Mouse (Mus musculus) ES-E14 (cell line): ENCODE results near the gene C77080. TPM values are rescaled to one million over a fixed set of nuclear protein-coding genes. Genes with fewer than 3 reads are reported as not detected.

ENCODE experiments used
- DNase-seq: peaks from one replicate; pipeline ENCODE4 v3.0.0-alpha.2; 2013; ENCODE audit warnings: low read depth, low spot score
- H3K27ac ChIP-seq: 2 replicates; pipeline ENCODE4 v1.5.1; 2012; ENCODE audit warnings: low read depth, mild to moderate bottlenecking, low read length, moderate library complexity, mixed read lengths; ENCODE audit not compliant: poor library complexity, insufficient read depth, severe bottlenecking
- H3K36me3 ChIP-seq: 2 replicates; pipeline ENCODE4 v1.6.1; 2012; ENCODE audit warnings: mild to moderate bottlenecking, low read length, moderate library complexity, mixed read lengths; ENCODE audit not compliant: control insufficient read depth, poor library complexity, insufficient read depth, severe bottlenecking
- H3K4me1 ChIP-seq, 2 experiments: fragments of 150-350 bp in 1 of 2; sonication (generic) in 1 of 2; 2 replicates each; pipeline ENCODE4 v1.6.1; 2012; ENCODE audit warnings: low read length in 2 of 2, mild to moderate bottlenecking in 1 of 2, mixed read lengths in 1 of 2; ENCODE audit not compliant: control insufficient read depth in 2 of 2, insufficient read depth in 2 of 2, poor library complexity in 1 of 2
- H3K4me3 ChIP-seq, 2 experiments: fragments of 150-350 bp in 1 of 2; sonication (generic) in 1 of 2; 2 replicates each; pipeline ENCODE4 v1.5.1; 2012; ENCODE audit warnings: low read length in 2 of 2, low read depth in 1 of 2, mild to moderate bottlenecking in 1 of 2, mixed read lengths in 1 of 2; ENCODE audit not compliant: insufficient read depth in 1 of 2, poor library complexity in 1 of 2, severe bottlenecking in 1 of 2
- H3K9ac ChIP-seq: 2 replicates; pipeline ENCODE4 v1.6.1; 2012; ENCODE audit warnings: low read depth, mild to moderate bottlenecking, low read length, mixed read lengths; ENCODE audit not compliant: poor library complexity, insufficient read depth, severe bottlenecking
- H3K9me3 ChIP-seq: fragments of 150-350 bp; sonication (generic); 2 replicates; pipeline ENCODE4 v1.6.1; 2012; ENCODE audit warnings: low read depth, mild to moderate bottlenecking, low read length; ENCODE audit not compliant: control insufficient read depth, insufficient read depth
- CHD2 ChIP-seq: IDR thresholded peaks from 2 replicates; pipeline ENCODE4 v1.6.1; 2014; ENCODE audit warnings: mild to moderate bottlenecking, low read depth, low read length, inconsistent platforms
- HCFC1 ChIP-seq: IDR thresholded peaks from 2 replicates; pipeline ENCODE4 v1.6.1; 2012; ENCODE audit warnings: low read length, inconsistent platforms, borderline replicate concordance; ENCODE audit not compliant: insufficient read depth
- MAFK ChIP-seq: IDR thresholded peaks from 2 replicates; pipeline ENCODE4 v1.6.1; 2014; ENCODE audit warnings: mild to moderate bottlenecking, low read depth, low read length, inconsistent platforms; ENCODE audit not compliant: insufficient read depth
- ZC3H11A ChIP-seq: IDR thresholded peaks from 2 replicates; pipeline ENCODE4 v1.6.1; 2012; ENCODE audit warnings: low read depth, mild to moderate bottlenecking, inconsistent platforms, low read length, borderline replicate concordance
- ZNF384 ChIP-seq: IDR thresholded peaks from 2 replicates; pipeline ENCODE4 v1.6.1; 2012; ENCODE audit warnings: low read depth, low read length, inconsistent platforms
- in situ Hi-C, 2 experiments: fragments of 600-800 bp; cut with MboI; formaldehyde crosslinking; loops; one replicate each; pipeline ENCODE4 v1.15.1; 2025; ENCODE audit warnings: low sequenced_read_pairs in 2 of 2, inconsistent platforms in 1 of 2; ENCODE audit not compliant: unreplicated experiment in 2 of 2
- total RNA-seq: library from RNA; depleted of rRNA; stranded (reverse); fragments of 300-350 nt; gene quantifications from 2 replicates; pipeline ENCODE4 v1.2.3, GENCODE M21; 2012

The C77080 gene
- total RNA-seq, 1 experiment, result 14.4 TPM

DNA sequence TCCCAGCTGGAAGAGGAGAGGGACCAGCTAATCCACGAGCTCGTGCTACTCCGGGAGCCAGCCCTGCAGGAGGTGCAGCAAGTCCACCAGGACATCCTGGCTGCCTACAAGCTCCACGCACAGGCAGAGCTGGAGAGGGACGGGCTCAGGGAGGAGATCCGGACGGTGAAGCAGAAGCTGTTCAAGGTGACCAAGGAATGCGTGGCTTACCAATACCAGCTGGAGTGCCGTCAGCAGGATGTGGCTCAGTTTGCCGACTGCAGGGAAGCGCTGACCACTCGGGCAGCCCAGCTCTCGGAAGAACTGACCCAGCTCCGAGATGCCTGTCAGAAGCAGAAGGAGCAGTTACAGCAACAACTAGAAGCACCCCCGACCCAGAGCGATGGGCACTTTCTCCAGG is 32.5 kb upstream of the C77080 start:
- H3K4me1 ChIP-seq, result peaks cover 2 to 14% of the 10 kb centered on the region in 2 experiments; a peak in 3 of 4 replicates
- H3K9ac ChIP-seq, result 0 out of 2 replicates have a peak overlapping the region, but pooled peaks have one; percentile 13
- H3K27ac ChIP-seq, result no peak overlapping the region
- no peaks in the 10 kb centered on the region for H3K9me3 ChIP-seq
- DNase-seq, result no peak
- in situ Hi-C loops, result no loop called here
- peak overlapping the region; percentile 32 to 54 for H3K4me3 ChIP-seq
- TF ChIP-seq HCFC1 (no peak), ZC3H11A (no peak), MAFK (no peak), CHD2 (no peak), ZNF384 (no peak)
- no peaks in the 10 kb centered on the region; the same call in 1 of the 2 replicates for H3K36me3 ChIP-seq

DNA sequence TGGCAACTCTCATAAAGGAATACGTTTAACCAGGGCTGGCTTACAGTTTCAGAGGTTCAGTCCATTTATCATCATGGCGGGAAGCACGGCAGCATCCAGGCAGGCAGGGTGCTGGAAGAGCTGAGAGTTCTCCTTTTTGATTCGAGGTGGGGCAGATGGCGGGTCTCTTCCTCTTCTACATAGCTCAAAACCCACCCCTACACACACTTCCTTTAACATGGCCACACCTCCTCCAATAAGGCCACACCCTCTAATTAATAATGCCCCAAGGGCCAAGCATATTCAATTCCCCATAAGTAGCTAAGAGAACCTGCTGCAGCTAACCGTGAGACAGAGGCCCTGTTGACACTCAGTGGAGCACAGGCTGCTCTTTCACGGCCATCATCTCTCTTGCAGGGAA is 31.6 kb upstream of the C77080 start:
- TF ChIP-seq MAFK (no peak), ZNF384 (no peak), ZC3H11A (no peak), CHD2 (no peak), HCFC1 (no peak)
- Histone ChIP-seq H3K27ac (no peak overlapping the region), H3K36me3 (no peaks in the 10 kb centered on the region), H3K9me3 (no peaks in the 10 kb centered on the region), H3K9ac (no peak overlapping the region; the same call in 1 of the 2 replicates), H3K4me3 (peak overlapping the region; percentile 32 to 54; a peak in 3 of 4 replicates), H3K4me1 (peaks cover 2 to 7% of the 10 kb centered on the region in 2 experiments; a peak in 3 of 4 replicates)
- in situ Hi-C loops, result no loop called here
- no peak for DNase-seq

DNA sequence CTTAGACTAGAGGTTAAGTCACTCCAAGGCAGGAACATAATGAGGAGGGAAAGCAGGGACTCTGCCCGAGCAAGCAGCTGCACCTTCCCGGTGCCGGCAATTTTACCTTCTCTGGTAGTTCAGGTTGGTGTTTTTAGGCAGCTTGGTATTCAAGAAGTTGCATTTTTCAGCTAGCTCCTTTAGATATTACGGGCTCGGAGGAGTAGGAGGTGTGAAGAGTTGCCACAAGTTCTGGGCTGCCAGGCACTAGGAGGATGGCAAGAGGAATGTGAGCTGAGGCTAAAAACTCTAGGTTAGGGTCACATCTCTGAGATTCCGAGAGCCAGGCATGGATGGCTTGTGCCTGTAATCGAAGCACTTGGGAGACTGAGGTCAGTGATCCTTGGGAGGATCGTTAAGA is 28.5 kb upstream of the C77080 start:
- TF ChIP-seq MAFK, result no peak
- TF ChIP-seq ZNF384, result no peak
- TF ChIP-seq CHD2, result no peak
- no peak for TF ChIP-seq ZC3H11A
- no peak for TF ChIP-seq HCFC1
- no peaks in the 10 kb centered on the region for H3K36me3 ChIP-seq
- in situ Hi-C loops, result no loop called here
- H3K4me1 ChIP-seq, result peaks cover 0 to 13% of the 10 kb centered on the region in 2 experiments; a peak in 2 of 4 replicates
- no peak overlapping the region for H3K9ac ChIP-seq
- H3K27ac ChIP-seq, result no peak overlapping the region
- DNase-seq, result no peak
- H3K4me3 ChIP-seq, result no peak overlapping the region
- no peaks in the 10 kb centered on the region for H3K9me3 ChIP-seq

DNA sequence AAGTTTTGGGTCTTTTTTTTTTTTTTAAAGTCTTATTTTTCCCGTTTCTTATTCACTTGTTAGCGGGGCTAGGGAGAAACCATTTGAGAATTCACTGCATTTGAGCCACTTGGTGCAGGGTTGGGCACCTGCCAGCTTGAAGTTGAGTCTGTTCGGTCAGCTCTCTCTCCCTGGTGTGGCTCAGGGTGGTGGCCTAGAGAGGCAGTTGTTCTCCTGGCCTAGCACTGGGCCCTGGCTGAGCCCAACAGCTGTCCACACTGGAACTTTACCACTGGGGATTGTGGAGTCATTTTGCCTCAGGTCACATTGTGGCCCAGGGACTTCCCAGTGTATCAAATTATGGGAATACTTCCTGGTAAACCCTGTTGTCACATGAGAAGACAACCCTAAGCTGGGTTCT is 26.9 kb upstream of the C77080 start:
- Histone ChIP-seq H3K9me3 (no peaks in the 10 kb centered on the region), H3K27ac (no peak overlapping the region), H3K4me1 (peaks cover 0 to 12% of the 10 kb centered on the region in 2 experiments; a peak in 2 of 4 replicates), H3K36me3 (no peaks in the 10 kb centered on the region), H3K9ac (no peak overlapping the region), H3K4me3 (peak overlapping the region in 1 of 2 experiments; percentile 77; a peak in 2 of 4 replicates)
- in situ Hi-C loops, result no loop called here
- DNase-seq, result no peak
- TF ChIP-seq ZNF384 (no peak), CHD2 (no peak), HCFC1 (no peak), ZC3H11A (no peak), MAFK (no peak)

DNA sequence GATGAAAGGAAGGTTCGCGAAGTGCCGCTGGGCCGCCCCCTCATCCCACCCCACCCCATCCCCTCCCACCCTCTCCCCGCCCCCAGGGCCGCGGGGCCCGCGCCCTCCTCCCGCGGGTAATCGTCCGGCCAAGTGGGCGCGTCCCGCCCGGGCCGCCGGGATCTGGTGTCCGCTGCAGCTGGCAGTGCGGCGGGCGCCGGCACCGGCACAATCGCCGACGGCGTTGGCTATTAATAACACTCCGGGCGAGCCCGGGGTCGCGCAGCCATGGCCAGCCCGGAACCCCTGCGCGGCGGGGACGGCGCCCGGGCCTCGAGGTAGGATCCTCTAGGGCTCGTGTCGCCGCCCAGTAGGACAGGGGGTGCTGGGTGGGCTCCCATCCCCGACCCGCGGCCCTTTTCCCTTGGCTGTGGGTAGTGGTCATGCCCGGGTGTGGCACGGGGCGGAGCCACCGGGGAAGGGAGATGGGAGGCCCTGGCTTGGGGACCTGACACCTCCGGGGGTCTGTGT is 26.3 kb upstream of the C77080 start, which contains the start of gene Sync:
Gene Sync, plus strand, starts transcription at position 146 of the 510 bp plus-strand sequence.
- peaks cover 0 to 8% of the 10 kb centered on the region in 2 experiments; a peak in 2 of 4 replicates for H3K4me1 ChIP-seq
- no peak within 1 kb of the TSS for H3K27ac ChIP-seq
- no peaks in the 10 kb centered on the region for H3K36me3 ChIP-seq
- no peaks in the 10 kb centered on the region for H3K9me3 ChIP-seq
- TF ChIP-seq MAFK, result no peak
- H3K9ac ChIP-seq, result peak within 1 kb of the TSS; percentile 58
- H3K4me3 ChIP-seq, result peak within 1 kb of the TSS; percentile 71 to 77
- no peak for DNase-seq
- in situ Hi-C loops, result no loop called here
